Mouse (Mus musculus) v-Abl transformed pro-B cells (cell line): ENCODE data around the gene Arhgap9.

ENCODE experiments used
- in situ Hi-C, 2 experiments: fragments of 400-800 bp; cut with MboI; formaldehyde crosslinking; loops; one replicate each; pipeline ENCODE4 v1.15.1; 2025; ENCODE audit not compliant: unreplicated experiment in 2 of 2

Gene Arhgap9

GRCm38 (mm10) chr10:127340577-127341359 is 19.0 kb downstream of the Arhgap9 start:
- in situ Hi-C loops = no loop called here

- in situ Hi-C loops = no loop called here
Measured at GRCm38 (mm10) chr10:127341360-127341690, 19.6 kb downstream of the Arhgap9 start.

GRCm38 (mm10) chr10:127341891-127342639 is 20.3 kb downstream of the Arhgap9 start, which contains the start of gene Gli1:
Gene Gli1 (minus strand): TSS chr10:127341974.
- in situ Hi-C loops = no loop called here

- in situ Hi-C loops = no loop called here
Measured at GRCm38 (mm10) chr10:127343029-127343428, 21.3 kb downstream of the Arhgap9 start.

GRCm38 (mm10) chr10:127346173-127346572 is 24.4 kb downstream of the Arhgap9 start:
- in situ Hi-C loops = no loop called here

GRCm38 (mm10) chr10:127348957-127349356 is 27.2 kb downstream of the Arhgap9 start:
- in situ Hi-C loops = no loop called here

GRCm38 (mm10) chr10:127349810-127350209 is 28.0 kb downstream of the Arhgap9 start:
- in situ Hi-C loops = loop anchor here in 1 of 2 experiments (25.0 kb wide), 1 partner anchor 562 kb away; no protein-coding TSS in a partner anchor

- in situ Hi-C loops = loop anchor here in 1 of 2 experiments (25.0 kb wide), 1 partner anchor 562 kb away; no protein-coding TSS in a partner anchor
Measured at GRCm38 (mm10) chr10:127350594-127351284, 29.0 kb downstream of the Arhgap9 start.

- in situ Hi-C loops = loop anchor here in 1 of 2 experiments (25.0 kb wide), 1 partner anchor 561 kb away; no protein-coding TSS in a partner anchor
Measured at GRCm38 (mm10) chr10:127351285-127351595, 29.5 kb downstream of the Arhgap9 start.

GRCm38 (mm10) chr10:127351719-127352118 is 30.0 kb downstream of the Arhgap9 start:
- in situ Hi-C loops = loop anchor here in 1 of 2 experiments (25.0 kb wide), 1 partner anchor 561 kb away; no protein-coding TSS in a partner anchor

GRCm38 (mm10) chr10:127352187-127352586 is 30.4 kb downstream of the Arhgap9 start:
- in situ Hi-C loops = loop anchor here in 1 of 2 experiments (25.0 kb wide), 1 partner anchor 560 kb away; no protein-coding TSS in a partner anchor

GRCm38 (mm10) chr10:127352766-127353165 is 31.0 kb downstream of the Arhgap9 start:
- in situ Hi-C loops = loop anchor here in 1 of 2 experiments (25.0 kb wide), 1 partner anchor 560 kb away; no protein-coding TSS in a partner anchor

- in situ Hi-C loops = loop anchor here in 1 of 2 experiments (25.0 kb wide), 1 partner anchor 558 kb away; no protein-coding TSS in a partner anchor
Measured at GRCm38 (mm10) chr10:127353909-127354895, 32.4 kb downstream of the Arhgap9 start, which contains the start of gene Inhbe. Gene Inhbe (minus strand): TSS chr10:127354411.

- in situ Hi-C loops = loop anchor here in 1 of 2 experiments (25.0 kb wide), 1 partner anchor 557 kb away; no protein-coding TSS in a partner anchor
Measured at GRCm38 (mm10) chr10:127355336-127355735, 33.6 kb downstream of the Arhgap9 start.

- in situ Hi-C loops = loop anchor here in 1 of 2 experiments (25.0 kb wide), 1 partner anchor 552 kb away; no protein-coding TSS in a partner anchor
Measured at GRCm38 (mm10) chr10:127360714-127361113, 39.0 kb downstream of the Arhgap9 start.

GRCm38 (mm10) chr10:127367116-127367515 is 45.4 kb downstream of the Arhgap9 start:
- in situ Hi-C loops = loop anchor here in 1 of 2 experiments (25.0 kb wide), 1 partner anchor 545 kb away; no protein-coding TSS in a partner anchor

GRCm38 (mm10) chr10:127368273-127368672 is 46.5 kb downstream of the Arhgap9 start:
- in situ Hi-C loops = loop anchor here in 1 of 2 experiments (25.0 kb wide), 1 partner anchor 544 kb away; no protein-coding TSS in a partner anchor

GRCm38 (mm10) chr10:127369834-127370820 is 48.4 kb downstream of the Arhgap9 start, which contains the start of gene Inhbc:
Gene Inhbc (minus strand): TSS chr10:127370431.
- in situ Hi-C loops = loop anchor here in 1 of 2 experiments (25.0 kb wide), 1 partner anchor 542 kb away; no protein-coding TSS in a partner anchor
